Mouse (Mus musculus) hematopoietic stem cell, adult 5-6 weeks (primary cell): ENCODE measurements at regions not wholly inside any gene's neighbourhood (a gene's known extent, or its start where the extent isn't known, plus 50 kb on each side); places are given as distances from the start of the nearest gene placed in this dataset.
"Not testable (repeated sequence)": the region's sequence is repeated elsewhere in the genome, so short reads cannot be mapped to it uniquely, and the experiment has no call there.

Experiments used
- ATAC-seq, 2 experiments: fragments of 125-278 bp in 1 of 2; replicated peaks in 1 of 2; 2 replicates each; pipeline ENCODE4 v1.8.0; 2016 to 2017; ENCODE audit warnings: inconsistent platforms in 2 of 2, mild to moderate bottlenecking in 2 of 2, moderate number of reproducible peaks in 2 of 2, low read depth in 1 of 2, moderate TSS enrichment in 1 of 2; ENCODE audit not compliant: low FRiP score in 2 of 2, poor library complexity in 2 of 2, severe bottlenecking in 2 of 2, insufficient read depth in 1 of 2, low TSS enrichment in 1 of 2

DNA sequence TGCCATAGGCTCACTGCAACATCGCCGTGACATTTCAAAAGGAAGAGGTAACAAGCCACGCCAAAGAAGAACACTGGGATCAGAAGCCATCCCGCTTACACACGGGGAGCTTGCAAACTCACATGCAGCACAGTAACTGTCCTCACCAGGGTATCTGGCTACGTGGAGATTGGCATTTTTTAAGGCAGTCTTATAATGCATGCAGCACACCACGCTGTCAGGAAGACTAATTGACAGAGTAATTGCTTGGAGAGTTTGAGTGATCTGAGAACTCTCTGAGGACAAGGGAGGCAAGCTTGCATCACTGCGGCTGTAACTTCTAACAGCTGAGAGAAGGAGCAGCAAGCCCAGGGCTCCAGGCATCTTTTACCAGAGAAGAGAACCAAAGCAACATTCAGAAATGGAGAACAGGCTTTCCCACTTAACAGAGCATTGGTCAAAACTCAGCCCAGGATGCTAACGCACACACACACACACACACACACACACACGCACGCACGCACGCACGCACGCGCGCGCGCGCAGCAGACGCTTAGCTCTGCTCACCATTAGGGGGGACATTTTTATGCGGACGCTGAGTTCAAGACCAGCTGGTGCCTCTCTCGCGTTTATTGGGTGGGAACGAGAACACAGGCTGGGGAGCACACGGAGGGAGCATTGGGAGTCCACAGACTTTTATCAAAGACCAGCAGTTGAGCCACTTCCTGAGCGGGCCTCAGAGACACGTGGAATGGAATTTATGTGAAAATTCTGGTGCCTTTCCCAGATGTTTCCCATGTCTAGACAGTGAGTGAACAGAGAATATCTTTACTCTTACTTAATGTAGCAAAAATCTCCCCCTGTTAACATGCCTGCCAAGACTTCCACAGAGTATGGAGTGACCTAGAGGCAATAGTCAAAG lies 66.6 kb downstream of the 1700129C05Rik start:
- ATAC-seq: no peak

DNA sequence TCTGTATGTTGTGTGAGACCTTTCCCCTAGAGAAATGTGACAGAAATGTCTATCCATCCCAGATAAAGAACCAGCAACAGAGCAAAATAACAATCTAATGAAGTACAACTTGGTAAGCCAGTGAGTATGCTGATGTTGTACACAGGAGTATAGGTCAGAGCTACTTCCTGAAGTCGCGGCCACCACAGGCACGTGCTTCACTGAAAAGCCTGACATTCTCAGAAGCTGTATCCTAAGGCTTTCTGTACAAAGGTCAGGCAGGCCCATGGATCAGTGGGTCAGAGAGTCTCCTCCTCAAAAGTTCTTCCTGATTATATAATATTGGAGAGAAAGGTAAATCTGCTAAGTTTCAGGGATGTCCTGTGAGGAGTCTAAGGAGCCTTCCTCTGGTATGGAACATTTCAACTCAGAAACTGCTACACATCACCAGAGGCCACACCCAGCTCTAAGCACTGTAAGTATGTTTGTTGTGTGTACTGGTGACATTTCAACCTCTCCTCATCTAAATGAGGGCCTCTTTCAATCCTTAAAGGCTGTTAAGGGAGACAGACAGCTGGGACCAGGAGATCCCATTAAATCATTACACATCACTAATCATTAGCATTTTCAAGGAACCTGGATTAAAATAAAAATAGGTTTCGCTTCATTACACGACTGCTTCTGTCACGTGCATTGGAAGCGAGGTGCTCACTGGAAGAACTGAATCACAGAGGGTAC lies 70.2 kb downstream of the 1700129C05Rik start:
- no peak for ATAC-seq

DNA sequence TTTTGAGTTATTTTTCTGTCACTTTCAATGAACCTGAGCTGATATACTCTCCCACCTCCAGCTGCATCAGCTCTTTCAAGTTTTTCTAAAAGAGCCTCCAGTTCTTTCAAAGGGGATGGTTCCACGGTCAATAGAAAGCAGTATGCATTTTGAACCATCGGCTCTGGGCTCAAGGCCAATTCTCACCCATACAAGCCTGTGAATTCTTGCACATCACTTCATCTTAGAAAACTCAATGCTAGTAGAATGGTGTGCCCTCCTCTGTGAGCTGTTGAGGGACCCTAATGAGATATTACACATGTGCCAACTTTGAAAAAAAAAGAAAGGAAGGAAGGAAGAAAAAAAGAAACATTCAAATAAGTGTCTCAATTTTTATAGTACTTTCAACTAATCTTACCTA lies 72.6 kb downstream of the 1700129C05Rik start:
- no peak for ATAC-seq

DNA sequence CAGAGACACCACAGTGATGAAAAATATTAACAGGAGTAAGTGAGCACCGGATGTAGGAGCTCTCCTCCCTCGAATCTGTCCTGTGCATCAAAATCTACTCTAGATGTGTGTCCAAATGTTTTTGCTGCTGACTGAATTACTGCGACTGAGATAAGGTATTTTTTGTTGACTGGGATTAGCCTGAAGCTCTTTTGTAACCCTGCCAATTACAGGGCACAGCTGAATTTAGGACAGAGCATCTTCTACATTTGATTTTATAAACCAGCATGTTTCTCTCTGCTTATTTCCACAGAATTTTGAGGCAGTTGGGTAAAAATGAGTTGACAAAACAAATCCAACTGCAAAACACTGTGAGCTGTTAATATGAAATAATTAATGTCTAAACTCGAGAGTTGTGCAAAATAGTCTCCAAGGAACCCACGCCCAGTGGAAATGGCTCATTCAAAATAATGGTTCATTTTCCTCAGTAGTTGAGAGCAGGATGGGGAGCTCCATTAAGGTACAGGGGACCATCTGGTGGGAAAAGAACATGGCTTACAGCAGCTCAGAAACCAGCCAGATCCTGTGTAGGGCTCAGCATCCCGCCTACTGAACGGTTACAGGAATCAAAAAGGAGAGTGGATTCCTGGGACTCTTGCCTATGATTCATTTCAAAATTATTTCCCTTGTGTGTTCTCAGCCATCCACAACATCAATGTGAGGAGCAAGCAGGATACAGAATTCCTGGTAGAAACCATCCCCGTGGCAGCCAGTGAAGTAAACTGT lies 76.1 kb downstream of the 1700129C05Rik start:
- ATAC-seq: no peak

DNA sequence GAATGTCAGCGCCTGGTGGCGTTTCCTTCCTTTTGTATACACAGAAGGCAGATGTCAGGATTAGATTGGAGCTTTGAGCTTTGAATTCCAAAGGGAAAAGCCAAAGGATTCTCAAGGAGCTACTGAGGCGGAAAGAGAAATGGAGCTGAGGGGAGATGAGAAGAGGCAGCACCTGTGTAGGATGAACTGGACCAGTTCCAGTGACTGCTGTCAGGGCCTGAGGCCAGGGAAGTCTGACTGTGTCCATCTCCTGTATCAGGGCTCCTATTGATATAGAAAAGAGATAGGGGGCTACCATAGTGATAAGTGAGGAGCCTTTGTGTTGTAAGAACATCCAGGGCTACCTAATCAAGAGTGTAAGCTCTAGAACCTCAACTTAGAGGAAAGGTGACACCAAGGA lies 79.5 kb downstream of the 1700129C05Rik start:
- no peak for ATAC-seq

DNA sequence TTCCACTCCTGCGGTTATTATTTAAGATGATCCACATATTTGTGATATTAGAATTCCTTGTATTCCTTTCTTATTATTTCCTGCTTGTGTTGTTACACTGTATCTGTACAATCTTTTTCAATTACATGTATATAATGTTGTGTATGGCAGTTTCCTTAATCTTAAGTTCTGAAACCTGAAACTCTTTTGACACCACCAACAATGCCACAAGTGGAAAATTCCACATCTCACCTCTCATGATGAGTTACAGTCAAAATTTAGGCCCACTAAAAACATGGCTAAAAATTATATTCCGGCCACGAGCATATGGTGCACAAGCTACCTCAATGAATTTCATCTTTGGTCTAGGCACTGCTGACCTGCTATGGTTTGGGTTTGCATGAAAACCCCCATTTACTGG lies 85.9 kb downstream of the 1700129C05Rik start:
- ATAC-seq: no peak

DNA sequence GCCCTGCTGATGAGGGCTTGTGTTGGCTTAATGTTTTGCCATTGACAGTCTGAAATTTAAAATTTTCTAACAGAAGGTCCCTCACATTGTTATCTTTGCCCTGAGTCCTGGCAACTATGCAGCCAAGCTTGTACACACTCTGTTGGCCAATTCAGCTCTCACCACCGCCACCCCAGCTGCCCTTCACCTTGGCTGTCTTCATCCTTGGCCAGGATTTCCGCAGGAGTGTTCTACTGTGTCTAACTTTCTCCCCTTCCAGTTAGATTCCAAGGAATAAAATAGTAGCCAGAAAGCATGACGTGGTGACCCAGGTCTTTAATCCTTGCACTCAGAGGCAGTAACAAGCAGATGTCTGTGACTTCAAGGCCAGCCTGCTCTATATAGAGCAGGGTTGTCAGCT lies 87.4 kb downstream of the 1700129C05Rik start:
- no peak for ATAC-seq

DNA sequence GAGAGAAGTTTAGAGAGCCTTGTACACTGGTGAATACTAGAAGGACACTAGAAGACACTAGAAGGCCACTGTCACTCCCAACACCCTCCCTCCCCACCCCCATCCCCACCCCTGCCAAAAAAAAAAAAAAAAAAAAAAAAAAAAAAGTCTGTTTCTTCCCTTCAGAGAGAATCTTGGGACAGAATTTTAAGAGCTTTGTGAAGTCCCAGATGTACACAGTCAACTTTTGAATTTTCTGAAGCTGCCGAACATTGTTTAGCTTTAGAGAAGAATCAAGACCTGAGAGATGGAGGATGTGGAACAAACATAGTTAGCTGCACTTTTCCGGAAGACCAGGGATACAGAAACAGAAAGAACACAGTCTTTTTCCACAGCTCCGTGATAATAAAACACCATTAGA lies 90.3 kb downstream of the 1700129C05Rik start:
- ATAC-seq: no peak

DNA sequence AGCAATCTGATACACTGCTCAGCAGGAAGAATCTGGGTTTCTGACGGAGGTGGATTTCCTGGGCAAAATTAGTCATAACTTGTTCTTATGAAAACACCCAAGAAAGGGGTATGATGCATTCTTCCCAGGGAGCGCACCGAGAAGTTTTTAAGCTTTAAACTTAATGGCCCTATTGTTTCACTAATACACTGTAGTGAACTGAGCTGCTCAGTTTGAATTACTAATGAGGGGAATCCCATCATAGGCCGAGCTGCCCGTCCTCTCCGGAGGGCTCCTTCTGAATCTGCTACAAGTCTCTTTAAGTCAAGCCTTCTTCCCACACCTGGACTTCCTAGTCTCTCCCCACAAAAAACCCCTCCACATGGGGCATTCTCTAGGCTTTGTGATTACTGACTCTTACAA lies 91.2 kb downstream of the 1700129C05Rik start:
- ATAC-seq: no peak

DNA sequence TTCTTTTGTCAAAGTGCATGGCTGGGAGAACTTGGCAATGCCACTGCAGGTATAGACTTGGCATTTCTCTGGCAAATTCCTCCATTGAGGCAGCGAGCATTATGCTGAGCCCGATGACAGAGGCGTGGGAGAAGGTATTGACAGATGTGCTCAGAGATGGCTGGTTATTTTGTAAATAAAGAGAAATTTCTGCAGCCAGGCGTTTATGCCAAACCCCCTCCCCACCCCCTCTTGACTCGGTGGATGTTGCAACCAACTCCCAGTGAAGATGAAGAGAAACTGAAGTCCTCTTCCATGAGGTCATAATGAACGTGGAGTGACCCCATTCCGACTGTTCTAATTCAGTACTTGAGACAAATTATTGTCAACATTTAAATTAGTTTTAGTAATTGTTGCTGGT lies 97.0 kb downstream of the 1700129C05Rik start:
- no peak for ATAC-seq

DNA sequence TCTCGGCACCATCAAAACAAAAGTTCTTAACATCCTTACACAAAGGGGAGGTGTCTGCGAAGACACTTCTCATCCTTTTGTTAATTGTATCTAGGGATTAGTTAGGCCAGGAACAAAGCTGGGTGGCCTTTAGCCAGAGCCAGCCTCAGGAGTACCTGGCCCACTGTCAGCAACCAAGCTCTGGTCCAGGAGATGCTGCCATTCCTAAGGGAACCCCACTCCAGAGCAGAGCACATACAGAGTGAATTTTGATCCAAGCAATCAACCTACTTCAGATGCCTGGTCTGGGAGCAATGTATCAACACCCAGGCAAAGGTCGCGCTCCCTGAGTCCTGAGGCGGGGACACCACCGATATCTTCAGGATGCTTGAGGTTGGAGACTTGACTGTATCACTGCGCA lies 97.5 kb downstream of the 1700129C05Rik start:
- ATAC-seq: no peak

DNA sequence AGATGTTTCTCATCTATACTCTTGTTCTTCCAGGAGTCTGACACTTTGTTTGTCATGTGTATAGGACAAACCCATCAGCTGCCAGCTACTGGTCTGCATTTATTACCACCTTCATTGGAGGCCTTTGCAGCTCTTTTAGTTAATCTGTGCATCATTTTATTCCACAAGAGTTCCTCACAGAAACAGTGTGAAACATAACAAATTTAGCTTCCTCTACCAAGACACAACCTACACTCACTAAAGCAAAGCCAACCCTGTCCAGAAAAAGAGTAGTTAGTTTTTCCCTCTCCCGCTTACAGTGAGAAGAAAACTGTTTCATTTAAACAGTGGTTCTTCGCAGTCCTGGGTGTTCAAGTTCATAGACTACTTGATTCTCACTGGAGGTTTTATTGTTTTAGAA lies 100.5 kb downstream of the 1700129C05Rik start:
- no peak for ATAC-seq

DNA sequence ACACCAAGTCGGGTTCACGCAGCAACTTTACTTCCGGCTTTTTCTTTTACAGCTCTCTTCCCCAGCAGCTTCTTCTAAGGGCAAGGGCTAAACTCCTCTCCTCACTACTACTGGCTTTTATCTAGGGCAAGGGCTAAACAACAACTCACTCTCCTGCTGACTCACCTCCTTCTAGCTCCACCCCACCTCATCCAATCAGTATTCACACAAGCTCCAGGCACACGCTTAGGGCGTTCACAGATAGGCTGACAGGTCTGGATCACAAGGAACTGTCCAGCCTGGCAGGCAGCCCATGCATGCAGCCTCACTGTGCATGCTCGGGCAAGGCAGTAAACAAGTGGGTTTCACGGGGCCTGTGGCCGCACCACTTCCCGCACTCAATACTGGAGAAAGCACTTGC lies 116.9 kb downstream of the 1700129C05Rik start:
- not testable (repeated sequence) for ATAC-seq

DNA sequence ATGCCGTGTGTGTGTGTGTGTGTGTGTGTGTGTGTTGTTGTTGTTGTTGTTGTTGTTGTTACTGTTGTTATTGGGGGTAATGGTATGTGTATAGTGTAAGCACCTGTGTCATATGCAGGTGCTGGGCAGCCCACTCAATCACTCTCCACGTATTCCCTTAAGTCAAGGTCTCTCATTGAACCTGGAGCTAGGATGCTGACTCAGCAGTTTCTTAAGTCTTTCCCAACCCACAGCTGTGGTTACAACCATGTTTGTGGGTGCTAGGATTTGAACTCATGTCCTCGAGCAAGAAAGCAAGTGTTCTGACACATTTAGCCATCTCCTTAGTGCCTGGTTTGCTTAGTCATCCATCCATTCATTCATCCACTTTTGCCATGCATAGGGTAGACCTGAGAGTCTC lies 133.2 kb downstream of the 1700129C05Rik start:
- ATAC-seq: no peak

DNA sequence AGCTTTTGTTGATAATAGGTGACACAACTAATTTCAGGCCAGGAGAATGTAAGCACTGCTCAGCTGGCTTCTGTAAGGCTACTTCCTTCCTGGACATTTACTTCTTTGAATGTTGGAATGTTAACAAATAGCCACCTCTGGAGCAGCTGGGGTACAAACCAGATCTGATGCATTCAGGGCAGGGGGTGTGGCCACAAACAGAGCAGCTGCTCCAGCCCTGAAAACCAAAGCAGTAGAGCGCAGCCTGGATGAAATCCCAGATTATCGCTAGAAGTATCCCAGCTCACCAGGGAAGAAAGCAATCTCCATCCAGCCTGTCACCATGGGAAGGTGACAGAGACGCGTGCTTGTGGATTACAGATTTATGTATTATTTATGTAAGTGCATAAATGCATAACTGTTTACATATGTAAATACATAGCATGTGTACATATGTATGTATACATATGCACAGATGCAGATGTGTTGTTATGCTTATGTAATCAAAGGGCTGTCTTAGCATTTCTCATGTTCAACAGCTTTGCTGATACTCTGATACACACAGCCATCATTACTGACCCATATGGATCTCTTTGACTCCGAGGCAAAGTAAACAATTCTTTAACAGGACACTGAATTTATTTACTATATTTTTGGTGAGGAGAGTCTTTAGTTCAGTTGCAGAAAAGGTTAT lies 143.5 kb downstream of the 1700129C05Rik start:
- ATAC-seq: no peak

DNA sequence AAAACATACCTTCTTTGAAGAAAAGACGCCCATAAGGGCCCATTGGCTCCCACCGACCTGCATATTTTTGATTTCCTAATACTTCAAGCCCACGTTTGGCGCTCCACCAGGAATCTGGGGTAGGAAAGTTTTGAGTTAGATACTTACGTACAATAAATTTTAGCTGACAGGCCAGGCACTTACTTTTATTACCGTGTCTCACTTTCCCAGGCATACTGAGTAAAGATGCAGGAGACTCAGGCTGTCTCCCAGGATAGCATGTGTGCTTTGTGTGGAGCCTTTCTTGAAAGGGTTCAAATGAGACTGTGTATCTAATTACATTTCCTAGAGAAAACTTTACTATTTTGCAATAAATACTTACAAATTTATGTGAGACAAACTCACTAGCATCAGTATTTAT lies 147.7 kb downstream of the 1700129C05Rik start:
- no peak for ATAC-seq

DNA sequence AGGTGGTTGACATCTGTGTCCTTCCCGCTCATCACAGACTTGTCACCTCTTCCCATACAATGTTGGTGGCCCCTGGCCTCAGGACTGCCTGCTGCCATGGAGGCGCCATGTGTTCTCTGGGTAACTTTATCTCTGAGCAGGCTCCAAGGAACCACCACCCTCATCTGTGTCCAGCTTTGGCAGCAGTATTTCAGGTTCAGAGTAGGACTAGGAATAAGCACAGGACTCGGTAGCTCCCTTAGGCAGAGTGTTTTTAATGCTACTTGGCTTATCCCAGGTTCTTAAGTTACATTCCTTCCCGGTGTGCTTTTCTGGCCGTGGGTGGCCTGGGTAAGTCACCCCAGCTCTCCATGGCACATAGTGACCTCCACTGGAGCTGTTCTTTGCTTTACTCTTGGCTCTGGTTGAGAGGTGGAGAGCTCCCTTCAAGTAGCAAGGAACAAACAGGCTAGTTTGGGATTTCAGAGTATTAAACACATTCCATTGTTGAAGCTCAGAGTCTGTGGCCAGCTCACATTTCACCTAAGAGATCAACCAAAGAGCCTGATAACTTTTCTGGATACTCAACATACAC lies 153.0 kb downstream of the 1700129C05Rik start:
- no peak for ATAC-seq
